Mouse (Mus musculus) embryonic facial prominence, embryonic 11.5 days (tissue): Measurements from ENCODE around the gene Cdh12. TPM values are rescaled to one million over a fixed set of nuclear protein-coding genes. Genes with fewer than 3 reads are reported as not detected.
"Not testable (repeated sequence)": the region's sequence is repeated elsewhere in the genome, so short reads cannot be mapped to it uniquely, and the experiment has no call there.

Source experiments
- ATAC-seq: fragments of 200-750 bp; cut with Nextera tagmentation; replicated peaks from 2 replicates; pipeline ENCODE4 v1.8.0; 2017; ENCODE audit warnings: low read depth; ENCODE audit not compliant: insufficient number of reproducible peaks, low FRiP score, low TSS enrichment
- DNase-seq: peaks from one replicate; pipeline ENCODE4 v3.0.0-alpha.2; 2015; ENCODE audit warnings: low spot score
- H3K27ac ChIP-seq: fragments of 300-500 bp; sonication (generic); replicated peaks from 2 replicates; pipeline ENCODE4 v1.5.1; 2014; ENCODE audit warnings: mild to moderate bottlenecking, low read depth, low read length, control low read depth
- H3K27me3 ChIP-seq: fragments of 300-500 bp; sonication (generic); 2 replicates; pipeline ENCODE4 v1.6.1; 2014; ENCODE audit warnings: mild to moderate bottlenecking, low read length, moderate library complexity, mixed read lengths; ENCODE audit not compliant: control insufficient read depth, insufficient read depth
- H3K36me3 ChIP-seq: fragments of 300-500 bp; sonication (generic); replicated peaks from 2 replicates; pipeline ENCODE4 v1.6.1; 2014; ENCODE audit warnings: low read depth, mild to moderate bottlenecking, low read length, moderate library complexity, mixed read lengths; ENCODE audit not compliant: control insufficient read depth, insufficient read depth
- H3K4me1 ChIP-seq: fragments of 300-500 bp; sonication (generic); 2 replicates; pipeline ENCODE4 v1.6.1; 2014; ENCODE audit warnings: low read length, mixed read lengths; ENCODE audit not compliant: control insufficient read depth, insufficient read depth
- H3K4me2 ChIP-seq: fragments of 300-500 bp; sonication (generic); 2 replicates; pipeline ENCODE4 v1.6.1; 2014; ENCODE audit warnings: low read depth, mild to moderate bottlenecking, control low read depth, low read length, moderate library complexity
- H3K4me3 ChIP-seq: fragments of 300-500 bp; sonication (generic); 2 replicates; pipeline ENCODE4 v1.5.1; 2014; ENCODE audit warnings: low read depth, low read length, control low read depth
- H3K9ac ChIP-seq: fragments of 300-500 bp; sonication (generic); replicated peaks from 2 replicates; pipeline ENCODE4 v1.6.1; 2014; ENCODE audit warnings: mild to moderate bottlenecking, control low read depth, low read length
- H3K9me3 ChIP-seq: fragments of 300-500 bp; sonication (generic); replicated peaks from 2 replicates; pipeline ENCODE4 v1.6.1; 2016; ENCODE audit warnings: mild to moderate bottlenecking, low read length, inconsistent platforms, mixed read lengths; ENCODE audit not compliant: control insufficient read depth
- WGBS: fragments of 180-500 bp; shearing (Covaris S2); extraction: QIAGEN DNeasy Blood & Tissue Kit; methylation state at CpG from one replicate; pipeline ENCODE4 v1.1.7; 2014; 5-methylcytosine and 5-hydroxymethylcytosine counted together
- polyA plus RNA-seq: library from polyadenylated mRNA; unstranded; fragments of >200 nt; fragmentation: Nextera tagmentation; extraction: Ambion mirVana; gene quantifications from 2 replicates; pipeline ENCODE4 v1.2.1, GENCODE M21; 2014

Gene Cdh12
- polyA plus RNA-seq, 1 experiment from 2014 or later: 0.25 TPM

DNA sequence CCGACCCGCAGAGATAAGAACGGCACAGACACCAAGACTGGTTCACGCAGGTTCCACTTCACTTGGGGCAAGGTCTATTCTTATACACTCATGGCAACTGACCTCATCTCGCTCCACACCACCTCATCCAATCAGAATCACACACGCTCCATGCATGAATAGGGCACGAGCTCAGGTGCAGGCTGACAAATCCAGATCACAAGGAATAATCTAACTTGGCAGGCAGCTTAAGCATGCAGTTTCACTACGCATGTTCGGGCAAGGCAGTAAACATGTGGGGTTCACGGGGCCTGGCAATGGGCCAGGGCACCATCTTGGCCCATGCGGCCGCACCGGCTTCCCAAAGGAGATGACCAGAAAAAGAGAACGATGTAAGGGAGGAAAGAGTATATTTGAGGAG is 942.4 kb downstream of the Cdh12 start:
- H3K36me3 ChIP-seq, H3K9me3 ChIP-seq, H3K4me2 ChIP-seq, H3K27me3 ChIP-seq, ATAC-seq, H3K4me1 ChIP-seq, DNase-seq, H3K27ac ChIP-seq, H3K4me3 ChIP-seq, H3K9ac ChIP-seq: not testable (repeated sequence)
- 92% methylated on average over 14 of the region's 14 CpGs for WGBS

DNA sequence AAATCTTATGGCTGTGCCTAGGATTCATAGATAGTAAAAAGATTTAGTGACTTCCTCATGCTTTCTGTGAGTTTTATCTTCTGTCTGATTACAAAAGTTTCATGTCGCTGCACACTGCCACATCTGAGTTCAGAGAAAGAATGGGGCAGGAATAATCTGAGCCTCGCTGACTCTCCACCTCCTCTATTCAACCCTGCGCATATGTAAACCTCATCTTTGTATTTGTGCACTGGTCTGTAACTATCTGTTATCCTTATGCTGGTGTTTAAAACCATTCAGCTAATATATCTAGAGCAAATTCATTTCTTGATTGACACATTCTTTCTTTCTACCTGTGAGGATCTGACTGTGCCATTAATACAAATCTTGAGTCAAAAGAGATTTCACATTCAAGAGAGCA is 944.0 kb downstream of the Cdh12 start:
- ATAC-seq (no peak), DNase-seq (no peak)
- Histone ChIP-seq H3K27ac (no peak overlapping the region), H3K4me3 (no peak overlapping the region), H3K9ac (no peak overlapping the region), H3K4me1 (no peaks in the 10 kb centered on the region), H3K4me2 (no peak overlapping the region), H3K27me3 (no peaks in the 10 kb centered on the region), H3K36me3 (no peaks in the 10 kb centered on the region), H3K9me3 (no peaks in the 10 kb centered on the region)
- 74% methylated on average over 3 of the region's 3 CpGs for WGBS

DNA sequence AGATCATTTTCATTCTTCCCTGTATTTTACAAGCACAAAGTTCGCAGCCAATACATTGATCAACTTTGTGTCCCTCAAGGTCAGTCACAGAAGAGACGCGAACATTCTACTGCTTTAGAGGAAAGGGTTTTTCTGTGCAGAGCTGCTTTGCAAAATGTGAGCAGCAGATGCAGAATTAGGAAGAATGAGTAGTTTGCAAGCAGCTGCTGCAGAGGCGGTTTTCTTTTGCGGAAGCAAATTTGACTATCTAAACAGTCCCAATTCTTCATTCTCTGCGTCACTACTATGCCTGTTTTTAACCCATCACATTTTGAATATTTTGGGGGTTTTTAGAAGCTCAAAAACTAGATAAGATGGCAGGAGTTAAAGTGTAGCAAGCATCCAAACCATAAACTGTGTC is 956.1 kb downstream of the Cdh12 start:
- H3K4me2 ChIP-seq: no peak overlapping the region
- no peaks in the 10 kb centered on the region for H3K9me3 ChIP-seq
- H3K27ac ChIP-seq: no peak overlapping the region
- no peaks in the 10 kb centered on the region for H3K27me3 ChIP-seq
- no peak overlapping the region for H3K9ac ChIP-seq
- H3K4me1 ChIP-seq: no peaks in the 10 kb centered on the region
- H3K4me3 ChIP-seq: no peak overlapping the region
- no peak for ATAC-seq
- no peaks in the 10 kb centered on the region for H3K36me3 ChIP-seq
- WGBS: 84% methylated on average over 6 of the region's 6 CpGs
- DNase-seq: no peak

DNA sequence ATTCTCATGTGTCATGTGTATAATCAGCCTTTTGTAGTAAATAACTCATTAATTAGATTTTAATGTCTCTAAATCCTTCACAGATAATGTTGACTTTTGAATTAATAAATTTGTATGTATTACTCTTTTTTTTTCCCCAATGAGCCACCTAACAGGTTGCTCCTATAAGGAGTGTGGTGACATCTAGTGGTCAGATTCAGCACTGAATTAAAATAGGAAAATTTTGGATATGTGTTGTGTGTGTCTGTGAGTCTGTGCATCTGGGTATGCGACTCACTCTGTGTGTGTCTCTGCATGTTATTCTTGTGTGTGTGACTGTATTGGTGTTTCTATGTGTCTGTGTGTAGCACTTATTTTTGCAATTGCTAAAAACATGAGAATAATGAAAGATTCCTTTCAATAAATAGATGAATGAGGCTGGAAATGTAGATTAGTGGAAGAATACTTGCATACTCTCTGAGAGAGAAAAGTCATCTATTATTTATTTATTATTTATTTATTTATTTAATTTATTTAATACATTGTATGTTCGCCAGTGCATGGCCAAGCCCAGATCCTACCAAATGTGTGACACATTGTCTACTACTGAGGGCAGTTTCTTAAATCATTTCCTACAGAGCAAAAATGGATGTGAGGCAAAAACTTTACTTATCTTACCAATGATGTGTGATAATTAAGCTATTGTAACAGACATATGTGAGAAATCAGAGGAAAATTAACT is 958.4 kb downstream of the Cdh12 start:
- no peak overlapping the region for H3K4me2 ChIP-seq
- no peaks in the 10 kb centered on the region for H3K27me3 ChIP-seq
- DNase-seq (peak; percentile 70), ATAC-seq (0 out of 2 replicates have a peak, but pooled peaks have one; percentile 70)
- no peak overlapping the region for H3K4me3 ChIP-seq
- H3K9ac ChIP-seq: no peak overlapping the region
- no peaks in the 10 kb centered on the region for H3K36me3 ChIP-seq
- H3K27ac ChIP-seq: no peak overlapping the region
- 73% methylated on average over 2 of the region's 2 CpGs for WGBS
- no peaks in the 10 kb centered on the region for H3K9me3 ChIP-seq
- no peaks in the 10 kb centered on the region for H3K4me1 ChIP-seq

DNA sequence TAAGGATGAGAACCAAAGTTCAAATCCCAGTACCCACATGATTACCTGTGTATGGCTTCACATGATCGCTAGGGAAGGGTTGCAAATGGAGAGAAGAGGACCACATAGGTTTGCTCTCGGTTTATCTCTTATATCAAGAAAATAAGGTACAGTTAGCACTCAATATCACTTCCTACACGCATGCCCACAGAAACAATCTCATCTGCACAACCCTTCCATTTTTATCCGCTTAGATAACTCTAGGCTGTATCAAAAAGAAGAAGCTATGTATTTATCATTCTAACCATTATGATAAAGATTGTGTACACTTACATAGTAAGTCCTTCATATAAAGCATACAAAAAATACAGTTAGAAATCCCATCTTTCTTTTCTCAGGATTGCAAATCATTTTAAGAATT is 988.3 kb downstream of the Cdh12 start:
- H3K9ac ChIP-seq: no peak overlapping the region
- WGBS: 94% methylated on average over 4 of the region's 4 CpGs
- H3K36me3 ChIP-seq: no peaks in the 10 kb centered on the region
- no peaks in the 10 kb centered on the region for H3K4me1 ChIP-seq
- no peaks in the 10 kb centered on the region for H3K9me3 ChIP-seq
- no peaks in the 10 kb centered on the region for H3K27me3 ChIP-seq
- H3K4me2 ChIP-seq: no peak overlapping the region
- no peak overlapping the region for H3K27ac ChIP-seq
- DNase-seq: no peak
- no peak overlapping the region for H3K4me3 ChIP-seq
- no peak for ATAC-seq

DNA sequence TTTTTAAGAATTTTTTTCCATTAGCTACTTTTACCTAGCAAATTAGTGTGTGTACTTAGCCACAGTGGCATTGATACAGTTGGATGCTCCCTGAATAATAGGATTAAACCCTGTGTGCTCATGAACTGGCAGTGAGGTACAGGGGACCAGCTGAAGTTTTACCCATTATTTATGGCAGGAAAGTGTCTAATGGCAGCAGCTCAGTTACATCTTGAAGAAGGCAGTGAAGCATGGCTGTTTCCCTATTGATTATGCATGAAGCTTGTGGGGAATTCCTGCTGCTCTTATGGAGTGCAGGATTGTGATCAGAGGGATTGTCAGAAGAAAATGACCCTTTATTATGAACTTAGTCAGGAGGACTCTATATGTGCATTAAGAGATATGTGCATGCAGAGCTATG is 988.9 kb downstream of the Cdh12 start:
- no peak overlapping the region for H3K9ac ChIP-seq
- H3K4me2 ChIP-seq: no peak overlapping the region
- H3K9me3 ChIP-seq: no peaks in the 10 kb centered on the region
- H3K27ac ChIP-seq: no peak overlapping the region
- H3K4me1 ChIP-seq: no peaks in the 10 kb centered on the region
- DNase-seq: no peak
- H3K4me3 ChIP-seq: no peak overlapping the region
- H3K27me3 ChIP-seq: no peaks in the 10 kb centered on the region
- no peaks in the 10 kb centered on the region for H3K36me3 ChIP-seq
- no peak for ATAC-seq

DNA sequence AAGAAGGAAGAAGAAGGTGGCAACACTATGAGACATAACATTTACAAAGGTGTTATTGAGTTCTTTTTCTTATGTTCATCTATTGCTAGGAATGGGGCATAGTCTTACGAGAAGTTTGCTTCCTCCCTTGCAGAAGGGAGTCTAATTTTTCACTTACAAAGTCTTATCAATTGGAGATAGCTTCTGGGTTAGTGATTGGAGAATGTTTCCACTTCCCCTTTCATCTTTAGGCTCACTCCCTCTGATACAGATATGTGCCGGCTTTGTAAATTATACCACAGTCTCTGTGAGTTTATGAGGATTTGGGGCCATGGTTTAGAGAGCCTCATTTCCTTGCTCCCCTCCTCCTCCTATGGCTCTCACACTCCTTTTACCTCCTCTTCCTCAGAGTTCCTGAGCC is 1009.0 kb downstream of the Cdh12 start:
- DNase-seq (no peak), ATAC-seq (no peak)
- Histone ChIP-seq H3K4me2 (no peak overlapping the region), H3K9ac (no peak overlapping the region), H3K27ac (no peak overlapping the region), H3K27me3 (no peaks in the 10 kb centered on the region), H3K4me3 (no peak overlapping the region), H3K9me3 (no peaks in the 10 kb centered on the region), H3K36me3 (no peaks in the 10 kb centered on the region), H3K4me1 (no peaks in the 10 kb centered on the region)
- 82% methylated on average over 2 of the region's 2 CpGs for WGBS

DNA sequence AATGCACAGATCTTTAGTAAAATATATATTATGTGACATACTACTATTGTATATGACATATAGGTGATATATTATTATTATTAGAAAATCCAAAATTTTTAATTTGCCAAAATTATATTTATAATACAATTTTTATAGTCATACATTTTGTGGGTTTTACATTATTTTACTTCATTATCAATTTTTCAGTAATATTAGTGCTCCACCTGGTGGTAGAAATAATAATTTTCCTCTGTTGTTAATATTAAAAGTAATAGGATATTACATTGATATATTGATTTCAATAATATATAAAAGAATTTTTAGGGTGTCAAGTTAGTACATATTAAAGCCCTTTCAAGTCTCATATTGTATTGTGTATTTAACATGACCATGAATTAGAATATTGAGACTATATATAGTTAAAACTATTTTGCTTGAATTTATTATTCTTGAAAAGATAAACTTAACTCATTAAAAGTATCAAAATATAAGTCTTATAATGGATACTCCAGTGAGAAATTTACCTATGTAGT is 1070.3 kb downstream of the Cdh12 start:
- Histone ChIP-seq H3K9ac (no peak overlapping the region), H3K9me3 (no peaks in the 10 kb centered on the region), H3K4me3 (no peak overlapping the region), H3K4me2 (no peak overlapping the region), H3K27ac (no peak overlapping the region), H3K36me3 (no peaks in the 10 kb centered on the region), H3K27me3 (no peaks in the 10 kb centered on the region), H3K4me1 (no peaks in the 10 kb centered on the region)
- ATAC-seq (no peak), DNase-seq (peak; percentile 59)
